Mouse (Mus musculus): ENCODE measurements around the gene Itih3. TPM values are rescaled to one million over a fixed set of nuclear protein-coding genes. Genes with fewer than 3 reads are reported as not detected.

Gene Itih3
- polyA plus RNA-seq, 1 experiment from 2014 or later: 2.2 TPM

DNA sequence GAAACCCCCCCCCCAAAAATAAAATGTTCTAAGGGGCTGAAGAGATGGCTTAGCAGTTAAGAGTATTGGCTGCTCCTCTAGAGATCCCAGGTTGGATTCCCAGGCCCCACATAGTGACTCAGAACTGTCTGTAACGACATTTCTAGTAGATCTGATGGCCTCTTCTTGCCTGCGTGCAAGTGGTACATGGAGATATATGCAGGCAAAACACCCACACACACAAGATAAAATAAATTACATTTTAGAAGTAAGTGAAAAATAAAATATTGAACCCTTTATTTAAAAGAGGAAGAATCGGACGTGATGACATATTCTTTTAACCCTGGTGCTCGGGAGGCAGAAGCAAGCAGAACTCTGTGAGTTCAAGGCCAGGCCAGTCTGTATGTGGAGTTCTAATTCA, 20.9 kb downstream of the Itih3 start:
- no peaks in the 10 kb centered on the region for H3K9me3 ChIP-seq (ENCODE audit: control insufficient read depth, low read length)
- no peak overlapping the region for H3K4me3 ChIP-seq (ENCODE audit: control insufficient read depth in 1 of 2, insufficient read depth in 1 of 2, low read depth in 1 of 2, low read length in 2 of 2)
- no peaks in the 10 kb centered on the region; a peak in 1 of 4 replicates for H3K4me1 ChIP-seq (ENCODE audit: control insufficient read depth in 2 of 2, insufficient read depth in 2 of 2, low read length in 2 of 2)
- no peaks in the 10 kb centered on the region for H3K36me3 ChIP-seq (ENCODE audit: control insufficient read depth, insufficient read depth, low read length)
- H3K4me2 ChIP-seq (ENCODE audit: low read length): no peak overlapping the region
- no peaks in the 10 kb centered on the region for H3K27me3 ChIP-seq (ENCODE audit: control insufficient read depth, insufficient read depth, low read length)
- H3K27ac ChIP-seq (replicated peaks in 1 of 2; ENCODE audit: control insufficient read depth in 1 of 2, insufficient read depth in 1 of 2, low read depth in 2 of 2, low read length in 2 of 2): no peak overlapping the region
- no peak overlapping the region for H3K9ac ChIP-seq (ENCODE audit: low read length)
- 72% methylated on average over 5 of the region's 5 CpGs for WGBS
- ATAC-seq (ENCODE audit: insufficient number of reproducible peaks, insufficient read depth, low FRiP score, low read depth): no peak

DNA sequence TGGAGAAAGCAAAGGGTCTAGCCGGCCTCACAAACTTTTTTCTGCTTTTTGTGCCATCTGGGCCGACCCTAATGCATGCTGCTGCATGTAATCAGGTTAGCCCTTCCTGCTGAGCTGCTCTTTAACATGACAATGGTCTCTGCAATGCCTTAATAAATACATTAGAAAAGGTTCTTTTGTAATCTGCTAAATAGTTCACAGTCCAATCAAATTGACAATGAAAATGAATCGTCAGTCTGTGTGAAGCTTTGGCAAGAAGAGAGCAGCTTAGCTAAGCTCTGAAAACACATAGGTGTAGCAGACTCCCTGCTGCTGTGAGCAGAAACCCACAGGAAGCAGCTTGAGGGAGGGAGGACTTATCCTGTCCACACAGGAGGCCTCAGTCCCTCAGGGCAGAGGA, 23.6 kb downstream of the Itih3 start:
- Histone ChIP-seq H3K4me1 (ENCODE audit: control insufficient read depth in 2 of 2, insufficient read depth in 2 of 2, low read length in 2 of 2) (no peaks in the 10 kb centered on the region; a peak in 1 of 4 replicates), H3K9ac (ENCODE audit: low read length) (no peak overlapping the region), H3K9me3 (ENCODE audit: control insufficient read depth, low read length) (no peaks in the 10 kb centered on the region), H3K36me3 (ENCODE audit: control insufficient read depth, insufficient read depth, low read length) (no peaks in the 10 kb centered on the region), H3K4me2 (ENCODE audit: low read length) (no peak overlapping the region), H3K27ac (replicated peaks in 1 of 2; ENCODE audit: control insufficient read depth in 1 of 2, insufficient read depth in 1 of 2, low read depth in 2 of 2, low read length in 2 of 2) (no peak overlapping the region), H3K4me3 (ENCODE audit: control insufficient read depth in 1 of 2, insufficient read depth in 1 of 2, low read depth in 1 of 2, low read length in 2 of 2) (no peak overlapping the region), H3K27me3 (ENCODE audit: control insufficient read depth, insufficient read depth, low read length) (no peaks in the 10 kb centered on the region)
- no peak for ATAC-seq (ENCODE audit: insufficient number of reproducible peaks, insufficient read depth, low FRiP score, low read depth)
- 60% methylated on average over 3 of the region's 3 CpGs for WGBS

DNA sequence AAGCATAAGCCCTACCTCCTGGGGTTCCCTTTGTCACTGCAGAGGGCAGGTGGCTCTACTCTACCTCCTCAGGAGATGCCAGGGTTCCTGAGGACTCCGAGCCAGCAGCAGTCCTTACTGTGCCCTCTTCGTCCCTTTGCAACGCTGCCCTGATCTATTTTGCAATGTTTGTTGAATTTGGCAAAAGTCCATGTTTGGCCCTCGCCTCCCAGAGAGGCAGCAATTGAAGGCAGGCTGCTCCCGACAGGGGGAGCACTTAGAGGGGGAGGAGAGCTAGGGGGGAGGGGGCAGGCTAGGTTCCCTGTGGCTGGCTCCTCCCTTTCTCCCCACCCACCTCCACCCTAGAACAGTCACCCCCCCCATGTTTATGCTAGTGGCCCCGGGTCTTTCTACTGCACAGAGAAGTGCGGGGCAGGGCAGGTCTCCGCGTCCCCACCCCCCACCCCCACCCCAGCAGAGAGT, 35.3 kb downstream of the Itih3 start:
- Histone ChIP-seq H3K9me3 (ENCODE audit: control insufficient read depth, low read length) (no peaks in the 10 kb centered on the region), H3K36me3 (ENCODE audit: control insufficient read depth, insufficient read depth, low read length) (no peaks in the 10 kb centered on the region), H3K27me3 (ENCODE audit: control insufficient read depth, insufficient read depth, low read length) (no peaks in the 10 kb centered on the region), H3K9ac (ENCODE audit: low read length) (no peak overlapping the region), H3K4me3 (ENCODE audit: control insufficient read depth in 1 of 2, insufficient read depth in 1 of 2, low read depth in 1 of 2, low read length in 2 of 2) (no peak overlapping the region), H3K4me2 (ENCODE audit: low read length) (peak overlapping the region; percentile 36; the same call in 1 of the 2 replicates), H3K4me1 (ENCODE audit: control insufficient read depth in 2 of 2, insufficient read depth in 2 of 2, low read length in 2 of 2) (peaks cover 6 to 8% of the 10 kb centered on the region in 2 experiments; a peak in 3 of 4 replicates), H3K27ac (replicated peaks in 1 of 2; ENCODE audit: control insufficient read depth in 1 of 2, insufficient read depth in 1 of 2, low read depth in 2 of 2, low read length in 2 of 2) (no peak overlapping the region)
- WGBS: 12% methylated on average over 9 of the region's 9 CpGs
- ATAC-seq (ENCODE audit: insufficient number of reproducible peaks, insufficient read depth, low FRiP score, low read depth): 0 out of 2 replicates have a peak, but pooled peaks have one; percentile 45

GRCm38 (mm10) chr14:30886204-30886603, 37.4 kb downstream of the Itih3 start, which contains the start of gene Itih4:
Gene Itih4, plus strand, starts transcription at chr14:30886476.
- no peak within 1 kb of the TSS for H3K27ac ChIP-seq (replicated peaks in 1 of 2; ENCODE audit: control insufficient read depth in 1 of 2, insufficient read depth in 1 of 2, low read depth in 2 of 2, low read length in 2 of 2)
- WGBS: 74% methylated on average over 3 of the region's 3 CpGs
- no peak within 1 kb of the TSS for H3K4me2 ChIP-seq (ENCODE audit: low read length)
- H3K4me1 ChIP-seq (ENCODE audit: control insufficient read depth in 2 of 2, insufficient read depth in 2 of 2, low read length in 2 of 2): peaks cover 6 to 8% of the 10 kb centered on the region in 2 experiments; a peak in 3 of 4 replicates
- H3K27me3 ChIP-seq (ENCODE audit: control insufficient read depth, insufficient read depth, low read length): no peaks in the 10 kb centered on the region
- ATAC-seq (ENCODE audit: insufficient number of reproducible peaks, insufficient read depth, low FRiP score, low read depth): no peak
- no peaks in the 10 kb centered on the region for H3K9me3 ChIP-seq (ENCODE audit: control insufficient read depth, low read length)
- no peak within 1 kb of the TSS for H3K4me3 ChIP-seq (ENCODE audit: control insufficient read depth in 1 of 2, insufficient read depth in 1 of 2, low read depth in 1 of 2, low read length in 2 of 2)
- no peak within 1 kb of the TSS for H3K9ac ChIP-seq (ENCODE audit: low read length)
- no peaks in the 10 kb centered on the region for H3K36me3 ChIP-seq (ENCODE audit: control insufficient read depth, insufficient read depth, low read length)

- no peak overlapping the region for H3K9ac ChIP-seq (ENCODE audit: low read length)
Measured at GRCm38 (mm10) chr14:30885298-30885697, 38.3 kb downstream of the Itih3 start.

GRCm38 (mm10) chr14:30881718-30882108, 41.8 kb downstream of the Itih3 start:
- H3K4me1 ChIP-seq (ENCODE audit: control insufficient read depth in 2 of 2, insufficient read depth in 2 of 2, low read length in 2 of 2): peaks cover 6 to 15% of the 10 kb centered on the region in 2 experiments; a peak in 3 of 4 replicates
- H3K36me3 ChIP-seq (ENCODE audit: control insufficient read depth, insufficient read depth, low read length): peaks cover under 1% of the 10 kb centered on the region; the same call in 1 of the 2 replicates
- H3K9ac ChIP-seq (ENCODE audit: low read length): no peak overlapping the region
- WGBS: 86% methylated on average over 3 of the region's 3 CpGs
- H3K27me3 ChIP-seq (ENCODE audit: control insufficient read depth, insufficient read depth, low read length): no peaks in the 10 kb centered on the region
- H3K27ac ChIP-seq (replicated peaks in 1 of 2; ENCODE audit: control insufficient read depth in 1 of 2, insufficient read depth in 1 of 2, low read depth in 2 of 2, low read length in 2 of 2): no peak overlapping the region
- no peak overlapping the region for H3K4me3 ChIP-seq (ENCODE audit: control insufficient read depth in 1 of 2, insufficient read depth in 1 of 2, low read depth in 1 of 2, low read length in 2 of 2)
- H3K9me3 ChIP-seq (ENCODE audit: control insufficient read depth, low read length): no peaks in the 10 kb centered on the region
- ATAC-seq (ENCODE audit: insufficient number of reproducible peaks, insufficient read depth, low FRiP score, low read depth): no peak
- no peak overlapping the region for H3K4me2 ChIP-seq (ENCODE audit: low read length)

More at GRCm38 (mm10) chr14:30885298-30885697, 38.3 kb downstream of the Itih3 start:
- 19% methylated on average over 3 of the region's 3 CpGs for WGBS
- H3K36me3 ChIP-seq (ENCODE audit: control insufficient read depth, insufficient read depth, low read length): no peaks in the 10 kb centered on the region
- ATAC-seq (ENCODE audit: insufficient number of reproducible peaks, insufficient read depth, low FRiP score, low read depth): no peak
- H3K4me3 ChIP-seq (ENCODE audit: control insufficient read depth in 1 of 2, insufficient read depth in 1 of 2, low read depth in 1 of 2, low read length in 2 of 2): no peak overlapping the region
- H3K4me2 ChIP-seq (ENCODE audit: low read length): no peak overlapping the region
- H3K27me3 ChIP-seq (ENCODE audit: control insufficient read depth, insufficient read depth, low read length): no peaks in the 10 kb centered on the region
- H3K9me3 ChIP-seq (ENCODE audit: control insufficient read depth, low read length): no peaks in the 10 kb centered on the region
- H3K27ac ChIP-seq (replicated peaks in 1 of 2; ENCODE audit: control insufficient read depth in 1 of 2, insufficient read depth in 1 of 2, low read depth in 2 of 2, low read length in 2 of 2): no peak overlapping the region
- H3K4me1 ChIP-seq (ENCODE audit: control insufficient read depth in 2 of 2, insufficient read depth in 2 of 2, low read length in 2 of 2): peaks cover 6 to 8% of the 10 kb centered on the region in 2 experiments; a peak in 3 of 4 replicates

DNA sequence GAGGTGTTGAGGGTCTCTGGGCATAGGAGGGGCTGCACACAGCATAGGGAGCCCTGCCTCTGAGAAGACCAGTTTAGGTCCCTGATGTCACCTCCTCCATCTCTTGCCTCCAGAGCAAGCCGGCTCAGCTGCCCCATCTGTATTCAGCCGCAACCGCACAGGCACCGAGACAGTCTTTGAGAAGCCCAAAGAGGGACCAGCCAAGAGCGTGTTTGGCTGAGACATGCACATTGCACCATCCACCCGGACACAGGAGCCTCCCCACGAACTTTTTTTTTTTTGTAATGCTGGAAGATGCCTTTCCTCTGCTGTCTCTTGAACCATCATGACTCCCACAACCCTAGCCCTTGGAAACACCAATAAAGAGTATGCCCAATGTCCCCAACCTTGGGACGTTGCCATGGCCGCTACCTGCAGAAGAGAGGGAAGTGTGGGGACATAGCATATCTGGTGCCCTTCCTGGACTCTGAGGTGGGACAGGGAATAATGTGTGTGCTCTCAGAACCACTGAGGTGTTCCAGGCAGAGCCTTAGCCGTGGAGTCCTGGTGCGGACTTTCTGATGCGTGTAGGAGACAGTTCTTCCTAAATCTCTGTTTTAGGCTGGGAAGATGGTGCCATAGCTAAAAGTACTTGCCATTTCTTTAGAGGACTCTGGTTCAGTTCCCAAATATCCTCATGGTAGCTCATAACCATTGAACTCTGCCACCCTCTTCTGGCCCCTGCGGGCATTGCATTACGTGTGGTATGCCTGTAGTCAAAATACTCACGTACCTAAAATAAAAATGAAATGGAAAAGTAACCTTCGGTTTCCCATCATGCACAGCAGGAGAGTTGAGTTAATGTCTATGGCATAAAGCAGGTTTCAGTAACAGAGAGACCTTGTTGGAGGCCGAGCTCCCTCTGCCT, 42.5 kb downstream of the Itih3 start:
- Histone ChIP-seq H3K36me3 (ENCODE audit: control insufficient read depth, insufficient read depth, low read length) (peaks cover 7% of the 10 kb centered on the region; the same call in 1 of the 2 replicates), H3K4me2 (ENCODE audit: low read length) (no peak overlapping the region), H3K9ac (ENCODE audit: low read length) (no peak overlapping the region), H3K9me3 (ENCODE audit: control insufficient read depth, low read length) (no peaks in the 10 kb centered on the region), H3K27me3 (ENCODE audit: control insufficient read depth, insufficient read depth, low read length) (no peaks in the 10 kb centered on the region), H3K4me3 (ENCODE audit: control insufficient read depth in 1 of 2, insufficient read depth in 1 of 2, low read depth in 1 of 2, low read length in 2 of 2) (no peak overlapping the region), H3K4me1 (ENCODE audit: control insufficient read depth in 2 of 2, insufficient read depth in 2 of 2, low read length in 2 of 2) (peaks cover 6 to 15% of the 10 kb centered on the region in 2 experiments; a peak in 3 of 4 replicates), H3K27ac (replicated peaks in 1 of 2; ENCODE audit: control insufficient read depth in 1 of 2, insufficient read depth in 1 of 2, low read depth in 2 of 2, low read length in 2 of 2) (no peak overlapping the region)
- no peak for ATAC-seq (ENCODE audit: insufficient number of reproducible peaks, insufficient read depth, low FRiP score, low read depth)
- WGBS: 82% methylated on average over 17 of the region's 17 CpGs

Data from heart, embryonic 14.5 days (tissue).